Mouse (Mus musculus) cerebellum, adult 2 months (tissue): ENCODE data around the gene Olfr275. TPM values are rescaled to one million over a fixed set of nuclear protein-coding genes. Genes with fewer than 3 reads are reported as not detected.

Experiments
- DNase-seq, 2 experiments: peaks; one replicate each; pipeline ENCODE4 v3.0.0; 2021
- H3K27ac ChIP-seq: fragments of 200-500 bp; 2 replicates; pipeline ENCODE4 v1.5.1; 2012; ENCODE audit warnings: low read length, control low read depth, inconsistent platforms; ENCODE audit not compliant: insufficient read depth
- H3K27me3 ChIP-seq: fragments of 200-500 bp; 2 replicates; pipeline ENCODE4 v1.6.1; 2012; ENCODE audit warnings: inconsistent platforms, mild to moderate bottlenecking, low read length, moderate library complexity; ENCODE audit not compliant: control insufficient read depth, insufficient read depth
- H3K4me1 ChIP-seq: fragments of 200-500 bp; 2 replicates; pipeline ENCODE4 v1.6.1; 2011; ENCODE audit warnings: low read length; ENCODE audit not compliant: control insufficient read depth, insufficient read depth
- H3K4me3 ChIP-seq: fragments of 200-500 bp; replicated peaks from 2 replicates; pipeline ENCODE3; 2011; ENCODE audit warnings: mild to moderate bottlenecking, low read depth, low read length, control low read depth; ENCODE audit not compliant: insufficient read depth
- CTCF ChIP-seq: fragments of 200-500 bp; IDR thresholded peaks from 2 replicates; pipeline ENCODE4 v1.5.1; 2011; ENCODE audit warnings: low read depth, mild to moderate bottlenecking, control low read depth, low read length, moderate library complexity, borderline replicate concordance; ENCODE audit not compliant: insufficient read depth
- POLR2A ChIP-seq: fragments of 200-500 bp; IDR thresholded peaks from 2 replicates; pipeline ENCODE4 v1.6.1; 2011; ENCODE audit warnings: low read length, control low read depth, borderline replicate concordance; ENCODE audit not compliant: insufficient read depth
- WGBS: fragments of 180-500 bp; shearing (Covaris S2); methylation state at CpG from one replicate; pipeline ENCODE4 v1.1.7; 2018; 5-methylcytosine and 5-hydroxymethylcytosine counted together
- polyA plus RNA-seq: library from polyadenylated mRNA; depleted of rRNA; stranded (reverse); fragments of >200 nt; gene quantifications from 2 replicates; pipeline ENCODE4 v1.2.3, GENCODE M21; 2012; rRNA removed

Gene Olfr275
- polyA plus RNA-seq, 1 experiment: not detected

GRCm38 (mm10) chr4:52859136-52859535 is 44.7 kb downstream of the Olfr275 start, which contains the start of gene Olfr273:
Olfr273 (minus strand) TSS chr4:52859236.
- no peak for TF ChIP-seq POLR2A
- TF ChIP-seq CTCF: no peak
- no peak within 1 kb of the TSS for H3K4me3 ChIP-seq
- no peaks in the 10 kb centered on the region for H3K4me1 ChIP-seq
- WGBS: 68% methylated on average over 1 of the region's 1 CpGs
- H3K27me3 ChIP-seq: no peaks in the 10 kb centered on the region
- DNase-seq: no peak
- no peak within 1 kb of the TSS for H3K27ac ChIP-seq

GRCm38 (mm10) chr4:52864156-52864555 is 49.8 kb downstream of the Olfr275 start:
- Histone ChIP-seq H3K27me3 (no peaks in the 10 kb centered on the region), H3K4me1 (no peaks in the 10 kb centered on the region), H3K27ac (no peak overlapping the region), H3K4me3 (no peak overlapping the region)
- TF ChIP-seq CTCF: no peak
- no peak for TF ChIP-seq POLR2A
- DNase-seq: no peak
- WGBS: 94% methylated on average over 9 of the region's 9 CpGs

Other genes with a start within 250 kb of the Olfr275 start
- not detected in 2 replicates for gene Toporsl, start 218.3 kb upstream of the Olfr275 start, polyA plus RNA-seq
- not detected in 2 replicates for gene Olfr273, start 44.6 kb downstream of the Olfr275 start, polyA plus RNA-seq
- gene Olfr272, start 104.6 kb downstream of the Olfr275 start, polyA plus RNA-seq: not detected in 2 replicates
- not detected in 2 replicates for gene Olfr270, start 149.9 kb downstream of the Olfr275 start, polyA plus RNA-seq
- gene Nipsnap3a, start 174.7 kb downstream of the Olfr275 start, polyA plus RNA-seq: not detected in 2 replicates
- gene Nipsnap3b, start 197.3 kb downstream of the Olfr275 start, polyA plus RNA-seq: 11.6 and 12.8 TPM in 2 replicates